Mouse (Mus musculus) CH12.LX (cell line): Measurements from ENCODE around the gene Kif6. TPM values are rescaled to one million over a fixed set of nuclear protein-coding genes. Genes with fewer than 3 reads are reported as not detected.

Experiments used
- DNase-seq: peaks from one replicate; pipeline ENCODE4 v3.0.0-alpha.2; 2013; ENCODE audit errors: extremely low read depth
- H3K27ac ChIP-seq: 2 replicates; pipeline ENCODE4 v1.5.1; 2012; ENCODE audit warnings: low read depth, mild to moderate bottlenecking, control low read depth, moderate library complexity; ENCODE audit not compliant: insufficient read depth
- H3K27me3 ChIP-seq: replicated peaks from 2 replicates; pipeline ENCODE3; 2012; ENCODE audit warnings: inconsistent platforms
- H3K36me3 ChIP-seq, 2 experiments: replicated peaks in 1 of 2; 2 replicates each; pipeline versions ENCODE3 to v1.6.1; 2012; ENCODE audit warnings: inconsistent platforms in 1 of 2, low read length in 1 of 2, mild to moderate bottlenecking in 1 of 2, mixed read lengths in 1 of 2, moderate library complexity in 1 of 2; ENCODE audit not compliant: control insufficient read depth in 1 of 2, insufficient read depth in 1 of 2
- H3K4me1 ChIP-seq, 2 experiments: 2 replicates each; pipeline ENCODE4 v1.6.1; 2012; ENCODE audit warnings: inconsistent platforms in 1 of 2, moderate library complexity in 1 of 2; ENCODE audit not compliant: insufficient read depth in 2 of 2, control insufficient read depth in 1 of 2
- H3K4me2 ChIP-seq: 2 replicates; pipeline ENCODE4 v1.6.1; 2012; ENCODE audit warnings: low read depth, mild to moderate bottlenecking, control low read depth; ENCODE audit not compliant: poor library complexity, insufficient read depth, severe bottlenecking
- H3K4me3 ChIP-seq, 3 experiments: fragments of 150-350 bp in 1 of 3; sonication (generic) in 1 of 3; replicated peaks in 1 of 3; 2 replicates each; pipeline versions ENCODE3 to v1.5.1; 2011 to 2012; ENCODE audit warnings: low read depth in 2 of 3, low read length in 2 of 3, mild to moderate bottlenecking in 2 of 3, moderate library complexity in 2 of 3, control low read depth in 1 of 3, improper control_type of control experiment in 1 of 3, inconsistent platforms in 1 of 3, mixed read lengths in 1 of 3; ENCODE audit not compliant: poor library complexity in 1 of 3
- H3K79me2 ChIP-seq: replicated peaks from 2 replicates; pipeline ENCODE4 v1.6.1; 2012; ENCODE audit warnings: mild to moderate bottlenecking, moderate library complexity; ENCODE audit not compliant: control insufficient read depth, poor library complexity, insufficient read depth, severe bottlenecking; ENCODE audit errors: extremely low read depth
- H3K9ac ChIP-seq: 2 replicates; pipeline ENCODE4 v1.6.1; 2012; ENCODE audit warnings: low read depth, mild to moderate bottlenecking, control low read depth, moderate library complexity; ENCODE audit not compliant: insufficient read depth
- H3K9me3 ChIP-seq: replicated peaks from 2 replicates; pipeline ENCODE3; 2012; ENCODE audit warnings: low read length, inconsistent platforms, mixed read lengths
- CHD1 ChIP-seq: IDR thresholded peaks from 2 replicates; pipeline ENCODE4 v1.6.1; 2012; ENCODE audit warnings: low read depth, low read length, improper control_type of control experiment, inconsistent platforms
- CTCF ChIP-seq, 2 experiments: IDR thresholded peaks in 1 of 2; conservative IDR thresholded peaks in 1 of 2; 2 replicates each; pipeline ENCODE4 v1.5.1; 2011 to 2012; ENCODE audit warnings: low read depth in 2 of 2, low read length in 2 of 2, improper control_type of control experiment in 1 of 2, inconsistent platforms in 1 of 2, mild to moderate bottlenecking in 1 of 2, moderate library complexity in 1 of 2
- E2F4 ChIP-seq: IDR thresholded peaks from 2 replicates; pipeline ENCODE4 v1.6.1; 2011; ENCODE audit warnings: low read depth, low read length, improper control_type of control experiment; ENCODE audit not compliant: insufficient replicate concordance
- ELF1 ChIP-seq: IDR thresholded peaks from 2 replicates; pipeline ENCODE4 v1.6.1; 2014; ENCODE audit warnings: low read depth, mild to moderate bottlenecking, inconsistent platforms, low read length, improper control_type of control experiment
- ETS1 ChIP-seq: conservative IDR thresholded peaks from 2 replicates; pipeline ENCODE4 v1.6.1; 2012; ENCODE audit warnings: low read depth, mild to moderate bottlenecking, inconsistent platforms, low read length, improper control_type of control experiment, moderate library complexity
- IRF4 ChIP-seq: IDR thresholded peaks from 2 replicates; pipeline ENCODE4 v1.6.1; 2014; ENCODE audit warnings: low read depth, mild to moderate bottlenecking, inconsistent platforms, low read length, improper control_type of control experiment
- KAT2A ChIP-seq: IDR thresholded peaks from 2 replicates; pipeline ENCODE4 v1.6.1; 2012; ENCODE audit warnings: low read length, improper control_type of control experiment, inconsistent platforms; ENCODE audit not compliant: insufficient replicate concordance
- MXI1 ChIP-seq: IDR thresholded peaks from 2 replicates; pipeline ENCODE4 v1.6.1; 2011; ENCODE audit warnings: mild to moderate bottlenecking, low read depth, low read length, improper control_type of control experiment
- PAX5 ChIP-seq: IDR thresholded peaks from 2 replicates; pipeline ENCODE4 v1.6.1; 2012; ENCODE audit warnings: low read length, inconsistent platforms, mixed read lengths
- POLR2A ChIP-seq: IDR thresholded peaks from 2 replicates; pipeline ENCODE4 v1.6.1; 2011; ENCODE audit warnings: low read depth, mild to moderate bottlenecking, improper control_type of control experiment, low read length
- POLR2AphosphoS2 ChIP-seq: IDR thresholded peaks from 2 replicates; pipeline ENCODE4 v1.6.1; 2011; ENCODE audit warnings: low read depth, low read length, improper control_type of control experiment
- RCOR1 ChIP-seq: conservative IDR thresholded peaks from 2 replicates; pipeline ENCODE4 v1.6.1; 2012; ENCODE audit warnings: low read depth, mild to moderate bottlenecking, inconsistent platforms, low read length, improper control_type of control experiment
- SIN3A ChIP-seq: IDR thresholded peaks from 2 replicates; pipeline ENCODE4 v1.6.1; 2012; ENCODE audit warnings: low read length, improper control_type of control experiment, inconsistent platforms
- SMC3 ChIP-seq: IDR thresholded peaks from 2 replicates; pipeline ENCODE4 v1.6.1; 2011; ENCODE audit warnings: low read depth, low read length, improper control_type of control experiment
- TCF12 ChIP-seq: IDR thresholded peaks from 2 replicates; pipeline ENCODE4 v1.6.1; 2014; ENCODE audit warnings: low read depth, mild to moderate bottlenecking, inconsistent platforms, low read length, improper control_type of control experiment
- UBTF ChIP-seq: IDR thresholded peaks from 2 replicates; pipeline ENCODE4 v1.6.1; 2012; ENCODE audit warnings: low read depth, mild to moderate bottlenecking, inconsistent platforms, low read length, improper control_type of control experiment, moderate library complexity
- USF2 ChIP-seq: conservative IDR thresholded peaks from 2 replicates; pipeline ENCODE4 v1.6.1; 2011; ENCODE audit warnings: low read depth, low read length, improper control_type of control experiment
- ZC3H11A ChIP-seq: IDR thresholded peaks from 2 replicates; pipeline ENCODE4 v1.6.1; 2012; ENCODE audit warnings: low read depth, mild to moderate bottlenecking, inconsistent platforms, low read length, improper control_type of control experiment
- ZKSCAN1 ChIP-seq: IDR thresholded peaks from 2 replicates; pipeline ENCODE4 v1.6.1; 2012; ENCODE audit warnings: low read depth, inconsistent platforms, low read length, improper control_type of control experiment, borderline replicate concordance
- ZMIZ1 ChIP-seq: IDR thresholded peaks from 2 replicates; pipeline ENCODE4 v1.6.1; 2012; ENCODE audit warnings: low read depth, mild to moderate bottlenecking, inconsistent platforms, low read length, improper control_type of control experiment
- ZNF384 ChIP-seq: IDR thresholded peaks from 2 replicates; pipeline ENCODE4 v1.6.1; 2012; ENCODE audit warnings: low read depth, low read length, improper control_type of control experiment, inconsistent platforms
- dilution Hi-C: fragments of 300-500 bp; cut with MboI; formaldehyde crosslinking; loops from 2 replicates; pipeline ENCODE4 v1.14.3; 2020; ENCODE audit warnings: low sequenced_read_pairs; ENCODE audit not compliant: extremely low pct_unique_long_range_greater_than_20kb, extremely low pct_ligation_motif_present
- in situ Hi-C: fragments of 300-500 bp; cut with MboI; formaldehyde crosslinking; loops from 3 replicates; pipeline ENCODE4 v1.14.3; 2019; ENCODE audit warnings: low sequenced_read_pairs, low pct_ligation_motif_present, low pct_unique_long_range_greater_than_20kb, mixed read lengths
- polyA plus RNA-seq: library from polyadenylated mRNA; unstranded; fragments of >175 nt; gene quantifications from 2 replicates; pipeline ENCODE4 v1.2.1, GENCODE M21; 2012; ENCODE audit warnings: low read depth; ENCODE audit not compliant: insufficient read length
- total RNA-seq, 2 experiments: library from RNA; depleted of rRNA; stranded (reverse); fragments of 300-350 nt in 1 of 2; fragments of >200 nt in 1 of 2; gene quantifications; 2 replicates each; pipeline ENCODE4 v1.2.3; 2012 to 2014

The Kif6 gene
- total and polyA plus RNA-seq, 3 experiments: not detected

DNA sequence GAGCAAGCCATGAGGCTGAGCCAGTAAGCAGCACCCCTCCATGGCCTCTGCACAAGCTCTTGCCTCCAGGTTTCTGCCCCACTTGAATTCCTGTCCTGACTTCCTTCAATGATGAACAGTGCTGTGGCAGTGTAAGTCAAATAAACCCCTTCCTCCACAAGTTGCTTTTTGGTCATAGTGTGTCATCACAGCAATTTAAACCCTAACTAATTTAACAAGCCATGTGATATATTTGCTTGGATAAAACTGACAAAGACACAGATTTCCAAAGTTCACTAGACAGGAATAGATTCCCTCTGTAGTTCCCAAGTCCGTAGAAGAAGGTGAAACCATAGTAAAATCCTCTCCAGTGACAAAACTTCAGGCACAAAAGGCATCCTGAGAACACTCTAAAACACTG lies 114.9 kb downstream of the Kif6 start:
- dilution Hi-C loops: no loop called here
- no peak for TF ChIP-seq SIN3A
- no peak for TF ChIP-seq E2F4
- no peak for TF ChIP-seq CHD1
- TF ChIP-seq USF2: no peak
- TF ChIP-seq ETS1: no peak
- TF ChIP-seq POLR2AphosphoS2: no peak
- TF ChIP-seq KAT2A: no peak
- no peak for TF ChIP-seq SMC3
- TF ChIP-seq ZKSCAN1: no peak
- TF ChIP-seq TCF12: no peak
- no peak for TF ChIP-seq CTCF (conservative IDR thresholded peaks at IDR 0.05 in 1 of 2, IDR thresholded peaks at IDR 0.05 in 1 of 2; ENCODE audit: low read depth in 2 of 2, low read length in 2 of 2)
- no peak for TF ChIP-seq IRF4
- no peak for TF ChIP-seq ZC3H11A
- TF ChIP-seq UBTF: no peak
- no peak for TF ChIP-seq ELF1
- no peak for TF ChIP-seq ZNF384
- no peak for TF ChIP-seq RCOR1
- TF ChIP-seq ZMIZ1: no peak
- TF ChIP-seq POLR2A: no peak
- no peak for TF ChIP-seq MXI1
- TF ChIP-seq, all 38 proteins: peak for 0

DNA sequence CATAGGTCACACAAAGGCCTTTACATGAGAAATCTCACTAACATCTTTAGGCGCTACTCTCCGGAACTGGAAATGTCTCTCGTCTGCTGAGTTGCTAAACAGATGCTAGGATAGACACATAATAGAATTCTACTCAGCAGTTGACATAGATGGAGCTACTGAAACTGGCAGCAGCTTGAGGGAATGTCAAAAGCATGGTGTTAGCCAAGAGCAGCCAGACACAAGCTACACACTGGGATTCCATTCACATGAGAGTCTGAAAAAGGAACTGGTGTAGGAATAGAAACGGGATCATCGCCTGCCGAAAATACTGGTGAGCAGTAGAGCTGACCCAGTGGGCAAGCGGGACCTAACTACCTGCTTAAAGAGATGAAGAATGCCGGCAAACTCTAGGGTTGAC lies 117.8 kb downstream of the Kif6 start:
- TF ChIP-seq MXI1 (no peak), PAX5 (no peak)

More for the DNA sequence above, 114.9 kb downstream of the Kif6 start:
- Histone ChIP-seq H3K27me3 (peaks cover 17% of the 10 kb centered on the region), H3K9ac (no peak overlapping the region), H3K27ac (no peak overlapping the region), H3K4me2 (no peak overlapping the region), H3K79me2 (no peaks in the 10 kb centered on the region), H3K4me3 (no peak overlapping the region), H3K9me3 (peaks cover 3% of the 10 kb centered on the region), H3K36me3 (no peaks in the 10 kb centered on the region), H3K4me1 (no peaks in the 10 kb centered on the region)
- no peak for DNase-seq
- in situ Hi-C loops: no loop called here

More for the DNA sequence above, 117.8 kb downstream of the Kif6 start:
- Histone ChIP-seq H3K4me2 (no peak overlapping the region), H3K79me2 (no peaks in the 10 kb centered on the region), H3K4me1 (no peaks in the 10 kb centered on the region), H3K9ac (no peak overlapping the region), H3K27me3 (peaks cover 16% of the 10 kb centered on the region), H3K36me3 (no peaks in the 10 kb centered on the region), H3K4me3 (no peak overlapping the region), H3K27ac (no peak overlapping the region), H3K9me3 (peaks cover 7% of the 10 kb centered on the region)
- in situ Hi-C loops: no loop called here
- dilution Hi-C loops: no loop called here
- no peak for DNase-seq
